Mouse (Mus musculus) CH12.LX (cell line): ENCODE measurements around the gene Gas7. TPM values are rescaled to one million over a fixed set of nuclear protein-coding genes. Genes with fewer than 3 reads are reported as not detected.

ENCODE experiments used
- DNase-seq: peaks from one replicate; pipeline ENCODE4 v3.0.0-alpha.2; 2013; ENCODE audit errors: extremely low read depth
- H3K27ac ChIP-seq: 2 replicates; pipeline ENCODE4 v1.5.1; 2012; ENCODE audit warnings: low read depth, mild to moderate bottlenecking, control low read depth, moderate library complexity; ENCODE audit not compliant: insufficient read depth
- H3K27me3 ChIP-seq: replicated peaks from 2 replicates; pipeline ENCODE3; 2012; ENCODE audit warnings: inconsistent platforms
- H3K36me3 ChIP-seq, 2 experiments: replicated peaks in 1 of 2; 2 replicates each; pipeline versions ENCODE3 to v1.6.1; 2012; ENCODE audit warnings: inconsistent platforms in 1 of 2, low read length in 1 of 2, mild to moderate bottlenecking in 1 of 2, mixed read lengths in 1 of 2, moderate library complexity in 1 of 2; ENCODE audit not compliant: control insufficient read depth in 1 of 2, insufficient read depth in 1 of 2
- H3K4me1 ChIP-seq, 2 experiments: 2 replicates each; pipeline ENCODE4 v1.6.1; 2012; ENCODE audit warnings: inconsistent platforms in 1 of 2, moderate library complexity in 1 of 2; ENCODE audit not compliant: insufficient read depth in 2 of 2, control insufficient read depth in 1 of 2
- H3K4me2 ChIP-seq: 2 replicates; pipeline ENCODE4 v1.6.1; 2012; ENCODE audit warnings: low read depth, mild to moderate bottlenecking, control low read depth; ENCODE audit not compliant: poor library complexity, insufficient read depth, severe bottlenecking
- H3K4me3 ChIP-seq, 3 experiments: fragments of 150-350 bp in 1 of 3; sonication (generic) in 1 of 3; replicated peaks in 1 of 3; 2 replicates each; pipeline versions ENCODE3 to v1.5.1; 2011 to 2012; ENCODE audit warnings: low read depth in 2 of 3, low read length in 2 of 3, mild to moderate bottlenecking in 2 of 3, moderate library complexity in 2 of 3, control low read depth in 1 of 3, improper control_type of control experiment in 1 of 3, inconsistent platforms in 1 of 3, mixed read lengths in 1 of 3; ENCODE audit not compliant: poor library complexity in 1 of 3
- H3K79me2 ChIP-seq: replicated peaks from 2 replicates; pipeline ENCODE4 v1.6.1; 2012; ENCODE audit warnings: mild to moderate bottlenecking, moderate library complexity; ENCODE audit not compliant: control insufficient read depth, poor library complexity, insufficient read depth, severe bottlenecking; ENCODE audit errors: extremely low read depth
- H3K9ac ChIP-seq: 2 replicates; pipeline ENCODE4 v1.6.1; 2012; ENCODE audit warnings: low read depth, mild to moderate bottlenecking, control low read depth, moderate library complexity; ENCODE audit not compliant: insufficient read depth
- H3K9me3 ChIP-seq: replicated peaks from 2 replicates; pipeline ENCODE3; 2012; ENCODE audit warnings: low read length, inconsistent platforms, mixed read lengths
- BHLHE40 ChIP-seq: IDR thresholded peaks from 2 replicates; pipeline ENCODE4 v1.6.1; 2011; ENCODE audit warnings: mild to moderate bottlenecking, low read depth, low read length, improper control_type of control experiment
- CHD1 ChIP-seq: IDR thresholded peaks from 2 replicates; pipeline ENCODE4 v1.6.1; 2012; ENCODE audit warnings: low read depth, low read length, improper control_type of control experiment, inconsistent platforms
- CHD2 ChIP-seq: IDR thresholded peaks from 2 replicates; pipeline ENCODE4 v1.6.1; 2011; ENCODE audit warnings: low read length, improper control_type of control experiment
- CTCF ChIP-seq, 2 experiments: IDR thresholded peaks in 1 of 2; conservative IDR thresholded peaks in 1 of 2; 2 replicates each; pipeline ENCODE4 v1.5.1; 2011 to 2012; ENCODE audit warnings: low read depth in 2 of 2, low read length in 2 of 2, improper control_type of control experiment in 1 of 2, inconsistent platforms in 1 of 2, mild to moderate bottlenecking in 1 of 2, moderate library complexity in 1 of 2
- E2F4 ChIP-seq: IDR thresholded peaks from 2 replicates; pipeline ENCODE4 v1.6.1; 2011; ENCODE audit warnings: low read depth, low read length, improper control_type of control experiment; ENCODE audit not compliant: insufficient replicate concordance
- EP300 ChIP-seq: IDR thresholded peaks from 2 replicates; pipeline ENCODE4 v1.6.1; 2011; ENCODE audit warnings: low read length, improper control_type of control experiment
- HCFC1 ChIP-seq: IDR thresholded peaks from 2 replicates; pipeline ENCODE4 v1.6.1; 2012; ENCODE audit warnings: low read depth, mild to moderate bottlenecking, inconsistent platforms, low read length, improper control_type of control experiment
- IRF4 ChIP-seq: IDR thresholded peaks from 2 replicates; pipeline ENCODE4 v1.6.1; 2014; ENCODE audit warnings: low read depth, mild to moderate bottlenecking, inconsistent platforms, low read length, improper control_type of control experiment
- JUN ChIP-seq: IDR thresholded peaks from 2 replicates; pipeline ENCODE4 v1.6.1; 2011; ENCODE audit warnings: low read depth, mild to moderate bottlenecking, low read length, improper control_type of control experiment, moderate library complexity; ENCODE audit not compliant: insufficient read depth
- MAX ChIP-seq: IDR thresholded peaks from 2 replicates; pipeline ENCODE4 v1.6.1; 2011; ENCODE audit warnings: low read length, improper control_type of control experiment
- MXI1 ChIP-seq: IDR thresholded peaks from 2 replicates; pipeline ENCODE4 v1.6.1; 2011; ENCODE audit warnings: mild to moderate bottlenecking, low read depth, low read length, improper control_type of control experiment
- MYC ChIP-seq: IDR thresholded peaks from 2 replicates; pipeline ENCODE4 v1.6.1; 2011; ENCODE audit warnings: low read depth, mild to moderate bottlenecking, improper control_type of control experiment, low read length
- NELFE ChIP-seq: IDR thresholded peaks from 2 replicates; pipeline ENCODE4 v1.6.1; 2011; ENCODE audit warnings: low read depth, low read length, improper control_type of control experiment
- POLR2A ChIP-seq: IDR thresholded peaks from 2 replicates; pipeline ENCODE4 v1.6.1; 2011; ENCODE audit warnings: low read depth, mild to moderate bottlenecking, improper control_type of control experiment, low read length
- POLR2AphosphoS2 ChIP-seq: IDR thresholded peaks from 2 replicates; pipeline ENCODE4 v1.6.1; 2011; ENCODE audit warnings: low read depth, low read length, improper control_type of control experiment
- RAD21 ChIP-seq: IDR thresholded peaks from 2 replicates; pipeline ENCODE4 v1.6.1; 2011; ENCODE audit warnings: low read depth, mild to moderate bottlenecking, low read length, improper control_type of control experiment, moderate library complexity
- RCOR1 ChIP-seq: conservative IDR thresholded peaks from 2 replicates; pipeline ENCODE4 v1.6.1; 2012; ENCODE audit warnings: low read depth, mild to moderate bottlenecking, inconsistent platforms, low read length, improper control_type of control experiment
- SIN3A ChIP-seq: IDR thresholded peaks from 2 replicates; pipeline ENCODE4 v1.6.1; 2012; ENCODE audit warnings: low read length, improper control_type of control experiment, inconsistent platforms
- SMC3 ChIP-seq: IDR thresholded peaks from 2 replicates; pipeline ENCODE4 v1.6.1; 2011; ENCODE audit warnings: low read depth, low read length, improper control_type of control experiment
- TCF12 ChIP-seq: IDR thresholded peaks from 2 replicates; pipeline ENCODE4 v1.6.1; 2014; ENCODE audit warnings: low read depth, mild to moderate bottlenecking, inconsistent platforms, low read length, improper control_type of control experiment
- UBTF ChIP-seq: IDR thresholded peaks from 2 replicates; pipeline ENCODE4 v1.6.1; 2012; ENCODE audit warnings: low read depth, mild to moderate bottlenecking, inconsistent platforms, low read length, improper control_type of control experiment, moderate library complexity
- USF1 ChIP-seq: IDR thresholded peaks from 2 replicates; pipeline ENCODE4 v1.6.1; 2014; ENCODE audit warnings: low read depth, mild to moderate bottlenecking, inconsistent platforms, low read length, improper control_type of control experiment
- USF2 ChIP-seq: conservative IDR thresholded peaks from 2 replicates; pipeline ENCODE4 v1.6.1; 2011; ENCODE audit warnings: low read depth, low read length, improper control_type of control experiment
- ZKSCAN1 ChIP-seq: IDR thresholded peaks from 2 replicates; pipeline ENCODE4 v1.6.1; 2012; ENCODE audit warnings: low read depth, inconsistent platforms, low read length, improper control_type of control experiment, borderline replicate concordance
- ZMIZ1 ChIP-seq: IDR thresholded peaks from 2 replicates; pipeline ENCODE4 v1.6.1; 2012; ENCODE audit warnings: low read depth, mild to moderate bottlenecking, inconsistent platforms, low read length, improper control_type of control experiment
- dilution Hi-C: fragments of 300-500 bp; cut with MboI; formaldehyde crosslinking; loops from 2 replicates; pipeline ENCODE4 v1.14.3; 2020; ENCODE audit warnings: low sequenced_read_pairs; ENCODE audit not compliant: extremely low pct_unique_long_range_greater_than_20kb, extremely low pct_ligation_motif_present
- in situ Hi-C: fragments of 300-500 bp; cut with MboI; formaldehyde crosslinking; loops from 3 replicates; pipeline ENCODE4 v1.14.3; 2019; ENCODE audit warnings: low sequenced_read_pairs, low pct_ligation_motif_present, low pct_unique_long_range_greater_than_20kb, mixed read lengths
- polyA plus RNA-seq: library from polyadenylated mRNA; unstranded; fragments of >175 nt; gene quantifications from 2 replicates; pipeline ENCODE4 v1.2.1, GENCODE M21; 2012; ENCODE audit warnings: low read depth; ENCODE audit not compliant: insufficient read length
- total RNA-seq, 2 experiments: library from RNA; depleted of rRNA; stranded (reverse); fragments of 300-350 nt in 1 of 2; fragments of >200 nt in 1 of 2; gene quantifications; 2 replicates each; pipeline ENCODE4 v1.2.3; 2012 to 2014

Gene Gas7
- total and polyA plus RNA-seq, 3 experiments: 7.0 to 20.8 (median 7.0) TPM

- in situ Hi-C loops (no loop called here), dilution Hi-C loops (no loop called here)
- H3K36me3 ChIP-seq: no peaks in the 10 kb centered on the region
- H3K4me3 ChIP-seq: no peak overlapping the region
- no peak for TF ChIP-seq USF1
- TF ChIP-seq CHD1: no peak
- no peak for TF ChIP-seq HCFC1
- no peak for TF ChIP-seq E2F4
- TF ChIP-seq MXI1: no peak
- no peak for TF ChIP-seq CHD2
- no peak for TF ChIP-seq RCOR1
- TF ChIP-seq USF2: no peak
- no peak for TF ChIP-seq NELFE
- no peak for TF ChIP-seq IRF4
- no peak for TF ChIP-seq SIN3A
- TF ChIP-seq, all 38 proteins: peak for 0
- Histone ChIP-seq H3K79me2 (no peaks in the 10 kb centered on the region), H3K9ac (no peak overlapping the region), H3K27ac (no peak overlapping the region), H3K4me1 (peaks cover 2 to 16% of the 10 kb centered on the region in 2 experiments; a peak in 3 of 4 replicates), H3K9me3 (no peaks in the 10 kb centered on the region), H3K27me3 (peaks cover 3% of the 10 kb centered on the region), H3K4me2 (no peak overlapping the region)
- DNase-seq: no peak
Observed at GRCm38 (mm10) chr11:67438746-67439145, 16.5 kb upstream of the Gas7 start.

GRCm38 (mm10) chr11:67445058-67445825 lies 10.0 kb upstream of the Gas7 start:
- DNase-seq: no peak
- Histone ChIP-seq H3K4me1 (peaks cover under 1 to 6% of the 10 kb centered on the region in 2 experiments; a peak in 2 of 4 replicates), H3K4me2 (no peak overlapping the region), H3K9ac (no peak overlapping the region), H3K27me3 (peaks cover 8% of the 10 kb centered on the region), H3K79me2 (no peaks in the 10 kb centered on the region), H3K9me3 (no peaks in the 10 kb centered on the region), H3K36me3 (no peaks in the 10 kb centered on the region), H3K4me3 (no peak overlapping the region), H3K27ac (no peak overlapping the region)
- dilution Hi-C loops: no loop called here
- TF ChIP-seq CHD2: no peak
- no peak for TF ChIP-seq JUN
- TF ChIP-seq ZKSCAN1: no peak
- TF ChIP-seq BHLHE40: no peak
- TF ChIP-seq EP300: no peak
- TF ChIP-seq POLR2AphosphoS2: no peak
- no peak for TF ChIP-seq SIN3A
- TF ChIP-seq POLR2A: no peak
- no peak for TF ChIP-seq CTCF (conservative IDR thresholded peaks at IDR 0.05 in 1 of 2, IDR thresholded peaks at IDR 0.05 in 1 of 2; ENCODE audit: low read depth in 2 of 2, low read length in 2 of 2)
- TF ChIP-seq NELFE: no peak
- no peak for TF ChIP-seq RAD21
- no peak for TF ChIP-seq MAX
- TF ChIP-seq SMC3: no peak
- TF ChIP-seq TCF12: no peak
- TF ChIP-seq UBTF: no peak
- no peak for TF ChIP-seq USF2
- TF ChIP-seq ZMIZ1: no peak
- TF ChIP-seq RCOR1: no peak
- no peak for TF ChIP-seq MYC
- in situ Hi-C loops: no loop called here
